Mouse (Mus musculus) E14TG2a.4 (cell line): ENCODE measurements around the gene Aip.

Source experiments
- H3K27me3 ChIP-seq: 2 replicates; pipeline ENCODE4 v1.6.1; 2014; ENCODE audit warnings: low read length, control low read depth; ENCODE audit not compliant: insufficient read depth
- H3K36me3 ChIP-seq: 2 replicates; pipeline ENCODE4 v1.6.1; 2014; ENCODE audit warnings: low read length, control low read depth; ENCODE audit not compliant: insufficient read depth
- H3K4me1 ChIP-seq: replicated peaks from 2 replicates; pipeline ENCODE4 v1.6.1; 2014; ENCODE audit warnings: low read depth, low read length, control low read depth
- H3K4me3 ChIP-seq: replicated peaks from 2 replicates; pipeline ENCODE4 v1.5.1; 2014; ENCODE audit warnings: mild to moderate bottlenecking, low read length
- H3K9me3 ChIP-seq: 2 replicates; pipeline ENCODE4 v1.6.1; 2014; ENCODE audit warnings: low read length, control low read depth
- CTCF ChIP-seq: conservative IDR thresholded peaks from 2 replicates; pipeline ENCODE4 v1.5.1; 2014; ENCODE audit warnings: low read length
- NANOG ChIP-seq: IDR thresholded peaks from 2 replicates; pipeline ENCODE4 v1.6.1; 2014; ENCODE audit warnings: borderline replicate concordance, low read length, mixed read lengths
- POU5F1 ChIP-seq: IDR thresholded peaks from 2 replicates; pipeline ENCODE4 v1.6.1; 2014; ENCODE audit warnings: low read length, borderline replicate concordance

Gene Aip

GRCm38 (mm10) chr19:4154437-4155222 lies 29.0 kb upstream of the Aip start:
- Histone ChIP-seq H3K9me3 (no peaks in the 10 kb centered on the region), H3K36me3 (peaks cover 85% of the 10 kb centered on the region), H3K4me1 (peaks cover 79% of the 10 kb centered on the region), H3K27me3 (no peaks in the 10 kb centered on the region), H3K4me3 (peak overlapping the region; percentile 72)
- TF ChIP-seq NANOG, result no peak
- TF ChIP-seq POU5F1, result no peak
- TF ChIP-seq CTCF, result no peak

- peaks cover 88% of the 10 kb centered on the region for H3K4me1 ChIP-seq
- no peaks in the 10 kb centered on the region for H3K9me3 ChIP-seq
- H3K36me3 ChIP-seq, result peaks cover 75% of the 10 kb centered on the region
- TF ChIP-seq CTCF, result no peak
- TF ChIP-seq NANOG, result no peak
- TF ChIP-seq POU5F1, result no peak
- no peaks in the 10 kb centered on the region for H3K27me3 ChIP-seq
- peak within 1 kb of the TSS; percentile 72 for H3K4me3 ChIP-seq
Observed at GRCm38 (mm10) chr19:4153232-4153654, 27.6 kb upstream of the Aip start, which contains the start of gene Ptprcap. Ptprcap (plus strand) TSS chr19:4153604.

- TF ChIP-seq POU5F1 (no peak), CTCF (no peak), NANOG (no peak)
- peaks cover 94% of the 10 kb centered on the region for H3K4me1 ChIP-seq
- 0 out of 2 replicates have a peak overlapping the region, but pooled peaks have one; percentile 10 for H3K4me3 ChIP-seq
- peaks cover 69% of the 10 kb centered on the region for H3K36me3 ChIP-seq
- H3K9me3 ChIP-seq, result no peaks in the 10 kb centered on the region
- no peaks in the 10 kb centered on the region for H3K27me3 ChIP-seq
Observed at GRCm38 (mm10) chr19:4152445-4153231, 27.0 kb upstream of the Aip start.

GRCm38 (mm10) chr19:4151898-4152297 lies 26.2 kb upstream of the Aip start:
- TF ChIP-seq POU5F1 (no peak), CTCF (no peak)
- no peaks in the 10 kb centered on the region for H3K27me3 ChIP-seq
- no peaks in the 10 kb centered on the region for H3K9me3 ChIP-seq
- H3K4me1 ChIP-seq, result peaks cover 95% of the 10 kb centered on the region
- H3K4me3 ChIP-seq, result peak overlapping the region; percentile 39; the same call in 1 of the 2 replicates
- H3K36me3 ChIP-seq, result peaks cover 62% of the 10 kb centered on the region

- Histone ChIP-seq H3K4me1 (peaks cover 95% of the 10 kb centered on the region), H3K36me3 (peaks cover 58% of the 10 kb centered on the region), H3K27me3 (no peaks in the 10 kb centered on the region), H3K4me3 (peak overlapping the region; percentile 87; the same call in 1 of the 2 replicates), H3K9me3 (no peaks in the 10 kb centered on the region)
- TF ChIP-seq POU5F1 (no peak), NANOG (no peak), CTCF (no peak)
Observed at GRCm38 (mm10) chr19:4151488-4151860, 25.8 kb upstream of the Aip start.

GRCm38 (mm10) chr19:4150567-4151487 lies 25.2 kb upstream of the Aip start:
- Histone ChIP-seq H3K4me1 (peaks cover 95% of the 10 kb centered on the region), H3K4me3 (peak overlapping the region; percentile 87), H3K27me3 (no peaks in the 10 kb centered on the region), H3K9me3 (no peaks in the 10 kb centered on the region), H3K36me3 (peaks cover 53% of the 10 kb centered on the region)
- TF ChIP-seq POU5F1, result no peak
- no peak for TF ChIP-seq NANOG
- TF ChIP-seq CTCF, result no peak

- Histone ChIP-seq H3K36me3 (peaks cover 50% of the 10 kb centered on the region), H3K4me1 (peaks cover 94% of the 10 kb centered on the region), H3K4me3 (peak overlapping the region; percentile 87), H3K27me3 (no peaks in the 10 kb centered on the region), H3K9me3 (no peaks in the 10 kb centered on the region)
- TF ChIP-seq CTCF (no peak), NANOG (no peak), POU5F1 (no peak)
Observed at GRCm38 (mm10) chr19:4149764-4150461, 24.3 kb upstream of the Aip start.
